Mouse (Mus musculus): Measurements from ENCODE around the gene Slc12a7. TPM values are rescaled to one million over a fixed set of nuclear protein-coding genes. Genes with fewer than 3 reads are reported as not detected.

Gene Slc12a7
- polyA plus RNA-seq, 1 experiment from 2014 or later: 14.3 TPM

GRCm38 (mm10) chr13:73764256-73764775, 31.4 kb downstream of the Slc12a7 start:
- Histone ChIP-seq H3K4me1 (peaks cover 31% of the 10 kb centered on the region), H3K4me2 (peak overlapping the region; percentile 90), H3K9me3 (no peaks in the 10 kb centered on the region), H3K4me3 (peak overlapping the region; percentile 69), H3K27ac (peak overlapping the region; percentile 33; the same call in 1 of the 2 replicates), H3K9ac (peak overlapping the region; percentile 71), H3K36me3 (0 out of 2 replicates have a peak, but pooled peaks cover 8% of the 10 kb centered on the region), H3K27me3 (no peaks in the 10 kb centered on the region)
- ATAC-seq (ENCODE audit: insufficient number of reproducible peaks, low FRiP score, low TSS enrichment, low read depth): peak; percentile 4; the same call in 1 of the 2 replicates
- WGBS: 2% methylated on average over 11 of the region's 11 CpGs

- Histone ChIP-seq H3K4me2 (0 out of 2 replicates have a peak overlapping the region, but pooled peaks have one; percentile 90), H3K9ac (no peak overlapping the region), H3K9me3 (no peaks in the 10 kb centered on the region), H3K4me1 (peaks cover 31% of the 10 kb centered on the region), H3K4me3 (no peak overlapping the region), H3K36me3 (peaks cover 8% of the 10 kb centered on the region; the same call in 1 of the 2 replicates), H3K27ac (no peak overlapping the region), H3K27me3 (no peaks in the 10 kb centered on the region)
- no peak for ATAC-seq (ENCODE audit: insufficient number of reproducible peaks, low FRiP score, low TSS enrichment, low read depth)
- WGBS: 69% methylated on average over 4 of the region's 4 CpGs
These were observed 32.5 kb downstream of the Slc12a7 start for GRCm38 (mm10) chr13:73765393-73765792.

GRCm38 (mm10) chr13:73767224-73767623, 34.3 kb downstream of the Slc12a7 start:
- no peak overlapping the region for H3K9ac ChIP-seq
- H3K4me2 ChIP-seq: no peak overlapping the region
- 82% methylated on average over 8 of the region's 8 CpGs for WGBS
- no peaks in the 10 kb centered on the region for H3K9me3 ChIP-seq
- H3K27me3 ChIP-seq: no peaks in the 10 kb centered on the region
- ATAC-seq (ENCODE audit: insufficient number of reproducible peaks, low FRiP score, low TSS enrichment, low read depth): no peak
- peaks cover 33% of the 10 kb centered on the region for H3K4me1 ChIP-seq
- H3K36me3 ChIP-seq: peaks cover 8% of the 10 kb centered on the region; the same call in 1 of the 2 replicates
- H3K4me3 ChIP-seq: no peak overlapping the region
- H3K27ac ChIP-seq: no peak overlapping the region

- no peak overlapping the region for H3K4me2 ChIP-seq
- peaks cover 38% of the 10 kb centered on the region for H3K4me1 ChIP-seq
- H3K9me3 ChIP-seq: no peaks in the 10 kb centered on the region
- no peak overlapping the region for H3K27ac ChIP-seq
- no peak overlapping the region for H3K4me3 ChIP-seq
- H3K27me3 ChIP-seq: no peaks in the 10 kb centered on the region
- no peak overlapping the region for H3K9ac ChIP-seq
- WGBS: 72% methylated on average over 5 of the region's 5 CpGs
- ATAC-seq (ENCODE audit: insufficient number of reproducible peaks, low FRiP score, low TSS enrichment, low read depth): no peak
- peaks cover 8% of the 10 kb centered on the region; the same call in 1 of the 2 replicates for H3K36me3 ChIP-seq
These were observed 34.9 kb downstream of the Slc12a7 start for GRCm38 (mm10) chr13:73767754-73768153.

- Histone ChIP-seq H3K27ac (no peak overlapping the region), H3K4me2 (no peak overlapping the region), H3K9me3 (no peaks in the 10 kb centered on the region), H3K4me3 (no peak overlapping the region), H3K36me3 (peaks cover 8% of the 10 kb centered on the region; the same call in 1 of the 2 replicates), H3K27me3 (no peaks in the 10 kb centered on the region), H3K4me1 (peaks cover 39% of the 10 kb centered on the region), H3K9ac (no peak overlapping the region)
- WGBS: 72% methylated on average over 3 of the region's 3 CpGs
- ATAC-seq (ENCODE audit: insufficient number of reproducible peaks, low FRiP score, low TSS enrichment, low read depth): no peak
These were observed 35.4 kb downstream of the Slc12a7 start for GRCm38 (mm10) chr13:73768311-73768710.

- peaks cover 28% of the 10 kb centered on the region for H3K4me1 ChIP-seq
- H3K27ac ChIP-seq: no peak overlapping the region
- no peak overlapping the region for H3K4me2 ChIP-seq
- no peak overlapping the region for H3K9ac ChIP-seq
- H3K4me3 ChIP-seq: no peak overlapping the region
- H3K9me3 ChIP-seq: no peaks in the 10 kb centered on the region
- H3K27me3 ChIP-seq: no peaks in the 10 kb centered on the region
- H3K36me3 ChIP-seq: peaks cover 8% of the 10 kb centered on the region; the same call in 1 of the 2 replicates
- ATAC-seq (ENCODE audit: insufficient number of reproducible peaks, low FRiP score, low TSS enrichment, low read depth): no peak
- 63% methylated on average over 4 of the region's 4 CpGs for WGBS
These were observed 37.2 kb downstream of the Slc12a7 start for GRCm38 (mm10) chr13:73769916-73770682.

GRCm38 (mm10) chr13:73771131-73771530, 38.2 kb downstream of the Slc12a7 start:
- H3K4me2 ChIP-seq: no peak overlapping the region
- H3K9me3 ChIP-seq: no peaks in the 10 kb centered on the region
- H3K9ac ChIP-seq: no peak overlapping the region
- no peaks in the 10 kb centered on the region for H3K27me3 ChIP-seq
- no peak for ATAC-seq (ENCODE audit: insufficient number of reproducible peaks, low FRiP score, low TSS enrichment, low read depth)
- no peak overlapping the region for H3K27ac ChIP-seq
- H3K4me1 ChIP-seq: peaks cover 20% of the 10 kb centered on the region
- H3K4me3 ChIP-seq: no peak overlapping the region
- peaks cover 8% of the 10 kb centered on the region; the same call in 1 of the 2 replicates for H3K36me3 ChIP-seq
- 60% methylated on average over 3 of the region's 3 CpGs for WGBS

GRCm38 (mm10) chr13:73772655-73773054, 39.8 kb downstream of the Slc12a7 start:
- ATAC-seq (ENCODE audit: insufficient number of reproducible peaks, low FRiP score, low TSS enrichment, low read depth): no peak
- Histone ChIP-seq H3K4me2 (no peak overlapping the region), H3K4me3 (no peak overlapping the region), H3K9me3 (no peaks in the 10 kb centered on the region), H3K9ac (no peak overlapping the region), H3K4me1 (peaks cover 20% of the 10 kb centered on the region), H3K27ac (peak overlapping the region; percentile 38; the same call in 1 of the 2 replicates), H3K27me3 (no peaks in the 10 kb centered on the region), H3K36me3 (peaks cover 8% of the 10 kb centered on the region; the same call in 1 of the 2 replicates)
- WGBS: 31% methylated on average over 2 of the region's 2 CpGs

- no peak for ATAC-seq (ENCODE audit: insufficient number of reproducible peaks, low FRiP score, low TSS enrichment, low read depth)
- Histone ChIP-seq H3K9me3 (no peaks in the 10 kb centered on the region), H3K36me3 (peaks cover 3% of the 10 kb centered on the region; the same call in 1 of the 2 replicates), H3K4me3 (no peak overlapping the region), H3K4me1 (peaks cover 22% of the 10 kb centered on the region), H3K27me3 (no peaks in the 10 kb centered on the region), H3K4me2 (no peak overlapping the region), H3K27ac (peak overlapping the region; percentile 38), H3K9ac (no peak overlapping the region)
- WGBS: 67% methylated on average over 4 of the region's 4 CpGs
These were observed 40.8 kb downstream of the Slc12a7 start for GRCm38 (mm10) chr13:73773519-73774205.

- H3K9me3 ChIP-seq: no peaks in the 10 kb centered on the region
- no peaks in the 10 kb centered on the region for H3K27me3 ChIP-seq
- H3K4me3 ChIP-seq: no peak overlapping the region
- H3K4me2 ChIP-seq: no peak overlapping the region
- peaks cover 22% of the 10 kb centered on the region for H3K4me1 ChIP-seq
- no peak overlapping the region for H3K27ac ChIP-seq
- H3K36me3 ChIP-seq: no peaks in the 10 kb centered on the region
- 78% methylated on average over 4 of the region's 4 CpGs for WGBS
- H3K9ac ChIP-seq: no peak overlapping the region
- no peak for ATAC-seq (ENCODE audit: insufficient number of reproducible peaks, low FRiP score, low TSS enrichment, low read depth)
These were observed 42.9 kb downstream of the Slc12a7 start for GRCm38 (mm10) chr13:73775786-73776185.

GRCm38 (mm10) chr13:73777578-73777977, 44.7 kb downstream of the Slc12a7 start:
- Histone ChIP-seq H3K9ac (no peak overlapping the region), H3K36me3 (no peaks in the 10 kb centered on the region), H3K9me3 (no peaks in the 10 kb centered on the region), H3K4me1 (peaks cover 17% of the 10 kb centered on the region), H3K4me3 (no peak overlapping the region), H3K4me2 (no peak overlapping the region), H3K27ac (no peak overlapping the region), H3K27me3 (no peaks in the 10 kb centered on the region)
- no peak for ATAC-seq (ENCODE audit: insufficient number of reproducible peaks, low FRiP score, low TSS enrichment, low read depth)
- 77% methylated on average over 3 of the region's 3 CpGs for WGBS

GRCm38 (mm10) chr13:73782486-73782885, 49.6 kb downstream of the Slc12a7 start:
- no peak overlapping the region for H3K4me2 ChIP-seq
- no peaks in the 10 kb centered on the region for H3K27me3 ChIP-seq
- no peaks in the 10 kb centered on the region for H3K9me3 ChIP-seq
- 0 out of 2 replicates have a peak, but pooled peaks cover 3% of the 10 kb centered on the region for H3K4me1 ChIP-seq
- ATAC-seq (ENCODE audit: insufficient number of reproducible peaks, low FRiP score, low TSS enrichment, low read depth): no peak
- H3K36me3 ChIP-seq: peaks cover 28% of the 10 kb centered on the region
- H3K9ac ChIP-seq: no peak overlapping the region
- WGBS: 48% methylated on average over 5 of the region's 5 CpGs
- no peak overlapping the region for H3K4me3 ChIP-seq
- no peak overlapping the region for H3K27ac ChIP-seq
